Mouse (Mus musculus): ENCODE measurements at regions not wholly inside any gene's neighbourhood (a gene's known extent, or its start where the extent isn't known, plus 50 kb on each side); places are given as distances from the start of the nearest gene placed in this dataset.
A peak's percentile ranks its signal among the peaks of the same experiment; 100 is the strongest.
"Not testable (repeated sequence)": the region's sequence is repeated elsewhere in the genome, so short reads cannot be mapped to it uniquely, and the experiment has no call there.

DNA sequence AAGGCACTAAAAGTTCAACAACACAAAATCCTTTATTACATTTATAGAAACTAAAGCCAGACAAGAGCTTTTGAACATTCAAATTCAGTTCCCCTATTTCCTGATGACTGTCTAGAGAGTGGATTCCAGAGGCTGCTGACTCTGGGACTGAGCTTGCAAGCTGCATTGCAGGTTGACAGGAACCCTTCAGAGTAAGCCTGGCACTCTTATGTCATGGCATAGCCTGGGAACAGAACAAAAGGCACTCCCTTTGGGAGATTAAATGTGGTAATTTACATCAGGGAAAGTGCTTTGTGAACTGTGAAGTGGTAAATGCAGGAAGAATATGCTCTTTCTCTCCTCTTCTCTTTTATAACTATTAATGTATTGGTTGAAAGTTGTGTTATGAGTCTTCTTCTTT is 847.3 kb downstream of the Bcl11a start:
- DNase-seq (ENCODE audit: low spot score), result no peak

- DNase-seq (ENCODE audit: low spot score), result no peak
Measured at GRCm38 (mm10) chr11:24943646-24944045, 865.8 kb downstream of the Bcl11a start.

DNA sequence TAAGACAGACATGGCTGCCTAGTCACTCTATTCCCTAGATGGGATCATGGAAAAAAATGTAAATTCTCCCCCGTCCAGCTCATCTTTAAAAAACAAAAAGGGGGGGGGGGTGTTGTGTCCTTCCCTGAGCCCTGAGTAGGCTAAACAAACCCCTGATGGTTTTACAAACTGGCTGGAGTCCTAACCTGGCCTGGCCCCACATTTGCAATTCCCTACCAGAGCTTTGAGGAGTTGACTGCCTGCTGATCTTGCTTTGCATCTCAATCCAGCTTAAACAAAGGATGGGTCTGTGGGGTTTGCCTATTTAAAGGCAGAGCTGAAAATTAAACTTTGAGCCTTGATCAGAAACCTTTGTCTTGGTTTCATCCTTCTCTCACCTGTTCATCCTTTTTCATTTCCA is 873.3 kb downstream of the Bcl11a start:
- DNase-seq (ENCODE audit: low spot score), result no peak

GRCm38 (mm10) chr11:24972359-24972758 is 894.5 kb downstream of the Bcl11a start:
- DNase-seq (ENCODE audit: low spot score), result no peak

GRCm38 (mm10) chr11:24980193-24980665 is 902.4 kb downstream of the Bcl11a start:
- no peak for DNase-seq (ENCODE audit: low spot score)

- no peak for DNase-seq (ENCODE audit: low spot score)
Measured at GRCm38 (mm10) chr11:24983060-24983629, 905.3 kb downstream of the Bcl11a start.

DNA sequence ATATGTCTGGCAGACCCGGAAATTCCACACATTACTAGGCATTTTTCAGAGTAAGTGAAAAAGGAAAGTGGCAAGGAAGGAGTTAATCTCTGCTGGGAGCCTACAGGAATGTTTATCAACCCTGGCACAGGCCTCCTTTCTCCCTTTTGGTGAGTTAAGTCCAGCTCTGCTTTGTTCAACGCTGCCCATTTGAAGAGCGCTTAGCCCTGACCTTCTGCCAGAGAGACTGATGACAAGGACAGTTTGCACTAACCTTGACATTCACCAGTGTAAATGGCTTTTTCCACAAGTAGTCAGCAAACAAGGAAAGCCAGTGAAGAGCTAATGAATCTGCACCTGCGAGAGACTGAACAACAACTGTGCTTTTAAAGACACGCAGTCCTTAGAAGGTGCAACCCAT is 927.6 kb downstream of the Bcl11a start:
- peak; percentile 12 for DNase-seq (ENCODE audit: low spot score)

- no peak for DNase-seq (ENCODE audit: low spot score)
Measured at GRCm38 (mm10) chr11:25026786-25027185, 948.9 kb downstream of the Bcl11a start.

- DNase-seq (ENCODE audit: low spot score), result no peak
Measured at GRCm38 (mm10) chr11:25040983-25041382, 963.1 kb downstream of the Bcl11a start.

GRCm38 (mm10) chr11:25042763-25043162 is 964.9 kb downstream of the Bcl11a start:
- no peak for DNase-seq (ENCODE audit: low spot score)

GRCm38 (mm10) chr11:25045339-25045738 is 967.5 kb downstream of the Bcl11a start:
- DNase-seq (ENCODE audit: low spot score), result no peak

- no peak for DNase-seq (ENCODE audit: low spot score)
Measured at GRCm38 (mm10) chr11:25045977-25046376, 968.1 kb downstream of the Bcl11a start.

DNA sequence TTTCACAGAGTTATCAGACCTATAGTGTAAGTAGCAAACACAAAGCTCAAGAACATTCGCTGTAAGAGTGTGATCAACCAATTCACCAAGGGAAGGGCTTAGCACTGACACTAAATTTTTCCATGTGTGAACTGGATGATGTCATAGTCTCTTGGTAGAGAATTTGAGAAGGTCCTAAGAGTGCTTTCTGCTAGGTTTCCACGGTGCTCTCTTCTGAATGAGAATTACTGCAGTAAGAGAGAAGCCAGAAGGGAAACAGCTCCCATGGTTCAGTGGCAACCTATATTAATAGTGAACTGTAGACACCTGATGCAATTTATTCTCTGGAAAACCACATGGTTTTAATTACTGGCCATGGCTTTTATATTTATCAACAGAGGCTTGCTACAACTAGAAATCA is 977.8 kb downstream of the Bcl11a start:
- DNase-seq (ENCODE audit: low spot score), result no peak

DNA sequence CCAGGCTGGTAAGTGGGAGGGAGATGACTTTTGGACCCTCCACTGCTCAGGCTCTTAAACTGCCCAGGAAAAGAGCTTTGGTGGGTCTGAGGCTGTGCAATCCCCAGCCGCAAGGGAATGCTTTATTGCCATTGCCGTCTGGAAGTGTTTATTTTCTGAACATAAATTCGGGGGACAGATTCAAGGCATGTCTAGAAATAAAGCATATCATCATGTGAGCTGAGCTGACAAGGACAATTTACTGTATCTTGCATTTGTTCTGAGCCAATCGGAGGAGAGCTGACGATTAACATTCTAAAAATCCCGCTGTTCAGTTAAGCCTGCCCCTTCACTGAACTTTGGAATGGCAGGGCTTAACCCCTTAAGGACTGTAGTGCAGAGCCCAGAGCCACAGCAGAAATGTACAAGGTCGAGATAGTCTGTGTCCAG is 979.3 kb downstream of the Bcl11a start:
- DNase-seq (ENCODE audit: low spot score), result peak; percentile 61

GRCm38 (mm10) chr11:25057543-25057942 is 979.7 kb downstream of the Bcl11a start:
- peak; percentile 48 for DNase-seq (ENCODE audit: low spot score)

DNA sequence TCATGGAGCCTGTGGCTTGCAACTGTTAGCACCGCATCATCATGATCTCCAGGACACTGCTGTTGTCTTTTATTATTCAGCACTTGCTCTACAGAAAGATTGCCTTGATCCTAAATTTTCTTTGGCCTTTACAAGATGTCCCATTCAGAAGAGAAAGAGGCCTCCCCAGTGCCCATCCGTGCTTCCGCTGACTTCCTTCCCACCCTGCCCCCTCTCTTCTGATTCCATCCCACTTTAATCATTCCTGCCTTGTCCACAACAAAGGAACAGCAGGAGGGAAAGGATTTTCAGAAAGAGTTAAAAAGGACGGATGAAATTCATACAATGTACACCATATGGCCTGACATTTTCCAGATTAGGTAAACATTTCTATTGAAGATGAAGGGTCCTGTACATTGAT is 985.2 kb downstream of the Bcl11a start:
- peak; percentile 19 for DNase-seq (ENCODE audit: low spot score)

DNA sequence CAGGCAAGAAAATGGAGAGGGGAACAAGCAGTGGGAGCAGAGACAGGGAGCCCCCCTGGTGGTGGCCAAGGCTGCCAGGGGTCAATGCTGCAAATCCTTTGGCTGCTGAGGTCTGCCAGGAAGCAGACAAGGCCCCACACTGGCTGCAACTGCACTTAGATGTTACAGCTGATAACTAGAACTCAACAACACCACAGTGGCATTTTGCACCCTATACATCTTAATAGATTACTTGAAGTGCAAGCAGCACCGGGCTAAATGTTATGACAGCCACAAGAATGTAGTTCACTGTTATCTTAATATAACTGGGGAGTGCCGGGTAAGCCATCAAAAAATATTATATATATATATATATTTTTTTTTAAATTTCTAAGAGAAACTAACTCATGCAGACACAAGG is 986.1 kb downstream of the Bcl11a start:
- DNase-seq (ENCODE audit: low spot score), result no peak

- not testable (repeated sequence) for DNase-seq (ENCODE audit: low spot score)
Measured at GRCm38 (mm10) chr11:25099976-25100375, 1022.1 kb downstream of the Bcl11a start.

DNA sequence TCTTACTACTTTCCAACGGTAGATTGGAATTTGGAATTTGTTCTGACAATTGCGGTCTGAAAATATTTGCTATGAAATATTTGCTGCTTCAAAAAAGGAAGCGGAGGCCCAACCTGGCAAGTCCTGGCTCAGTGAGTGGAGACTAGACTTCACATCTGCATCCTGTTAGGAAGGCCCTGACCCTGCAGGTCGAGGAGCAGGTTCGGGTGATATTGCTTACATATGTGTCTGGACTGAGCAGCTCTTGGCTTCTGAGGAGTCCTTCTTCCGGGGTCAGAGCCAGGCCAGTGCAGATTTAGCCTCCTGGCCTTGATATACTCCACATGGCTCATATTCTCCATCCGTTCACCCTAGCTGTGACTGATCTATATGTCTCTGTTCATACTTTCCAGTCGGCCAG is 1026.6 kb downstream of the Bcl11a start:
- no peak for DNase-seq (ENCODE audit: low spot score)

DNA sequence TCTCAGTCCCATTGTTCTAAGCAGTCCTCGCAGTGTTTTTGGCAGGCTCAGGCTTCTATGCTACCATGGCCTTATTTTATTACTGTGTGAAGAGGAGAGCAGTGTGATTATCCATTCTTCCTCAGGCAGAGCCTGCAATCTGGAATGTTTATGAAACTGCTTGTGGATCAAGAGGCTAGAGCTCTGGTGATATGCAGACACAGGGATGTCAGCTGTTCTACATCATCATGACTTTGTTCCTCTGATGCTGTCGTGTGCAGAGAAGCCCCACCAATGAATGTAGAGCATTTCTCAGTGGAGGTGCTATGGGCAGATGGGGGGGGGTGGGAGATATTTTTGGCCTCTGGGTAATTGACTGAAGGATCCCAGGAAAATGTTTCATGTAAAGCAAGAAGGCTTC is 1046.6 kb downstream of the Bcl11a start:
- DNase-seq (ENCODE audit: low spot score), result no peak

DNA sequence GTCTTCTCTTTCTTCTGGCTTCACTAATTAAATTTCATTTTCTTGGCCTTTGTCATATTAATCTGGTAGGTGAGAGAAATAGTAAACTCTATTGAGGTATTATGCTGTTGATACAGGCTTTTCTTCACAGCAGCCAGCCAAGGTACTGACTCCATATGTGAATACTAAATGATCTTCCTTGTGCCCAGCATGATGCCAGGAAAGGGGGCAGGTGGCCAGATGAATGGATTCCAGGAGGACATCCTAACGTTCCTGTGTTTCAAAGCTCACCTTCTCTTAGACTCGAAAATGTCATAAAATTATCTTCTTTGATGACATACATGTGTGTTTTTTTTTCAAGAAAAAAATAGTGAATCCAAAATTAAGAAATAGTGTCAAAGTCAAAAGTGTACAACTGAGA is 1064.4 kb downstream of the Bcl11a start:
- DNase-seq (ENCODE audit: low spot score), result no peak

DNA sequence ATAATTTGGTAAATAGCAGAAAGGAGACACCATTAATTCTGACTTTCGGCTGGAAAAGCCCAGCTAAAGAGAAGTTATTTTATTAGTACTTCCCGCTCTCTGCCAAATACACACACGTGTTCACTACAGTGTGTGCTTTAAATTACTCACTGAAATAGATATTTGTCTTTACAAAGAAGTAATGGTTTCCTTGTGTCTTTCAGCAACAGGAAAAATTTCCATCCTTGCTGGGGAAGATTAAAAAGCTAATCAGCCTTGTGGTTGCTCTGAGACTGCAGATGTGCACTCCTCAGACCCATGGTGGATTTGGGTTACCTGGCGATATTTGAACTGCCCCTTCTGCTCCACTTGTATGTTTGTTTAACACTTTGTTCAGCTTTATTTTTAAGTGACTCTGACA is 1065.0 kb downstream of the Bcl11a start:
- DNase-seq (ENCODE audit: low spot score), result no peak

GRCm38 (mm10) chr11:25147287-25147686 is 1063.3 kb downstream of the 5730522E02Rik start:
- no peak for DNase-seq (ENCODE audit: low spot score)

GRCm38 (mm10) chr11:25156705-25157104 is 1053.9 kb downstream of the 5730522E02Rik start:
- DNase-seq (ENCODE audit: low spot score), result no peak
